Mouse (Mus musculus): ENCODE results near the gene Ntn3. TPM values are rescaled to one million over a fixed set of nuclear protein-coding genes. Genes with fewer than 3 reads are reported as not detected.
A peak's percentile ranks its signal among the peaks of the same experiment; 100 is the strongest.

The Ntn3 gene
- total RNA-seq, 2 experiments from 2014 or later: 1.6 to 1.7 TPM

GRCm38 (mm10) chr17:24212441-24213018 lies 3.2 kb upstream of the Ntn3 start:
- intact Hi-C loops (cut with DNase I): no loop called here
- no peak for DNase-seq

- DNase-seq: peak; percentile 42 to 57
- intact Hi-C loops (cut with DNase I): no loop called here
These were observed 2.5 kb upstream of the Ntn3 start for GRCm38 (mm10) chr17:24211631-24212440.

GRCm38 (mm10) chr17:24210591-24210990 lies 1.3 kb upstream of the Ntn3 start:
- no peak for DNase-seq
- intact Hi-C loops (cut with DNase I): no loop called here

GRCm38 (mm10) chr17:24209916-24210240 lies 547 bp upstream of the Ntn3 start:
- intact Hi-C loops (cut with DNase I): no loop called here
- DNase-seq: no peak

- DNase-seq: peak in 1 of 2 experiments; percentile 56
- intact Hi-C loops (cut with DNase I): no loop called here
These were observed 689 bp downstream of the Ntn3 start for GRCm38 (mm10) chr17:24208641-24209042.

- intact Hi-C loops (cut with DNase I): no loop called here
- DNase-seq: no peak
These were observed 1.3 kb downstream of the Ntn3 start for GRCm38 (mm10) chr17:24207768-24208640.

- intact Hi-C loops (cut with DNase I): no loop called here
- peak; percentile 48 to 56 for DNase-seq
These were observed 2.6 kb downstream of the Ntn3 start for GRCm38 (mm10) chr17:24206451-24207351.

GRCm38 (mm10) chr17:24205908-24206361 lies 3.4 kb downstream of the Ntn3 start:
- no peak for DNase-seq
- intact Hi-C loops (cut with DNase I): no loop called here

- intact Hi-C loops (cut with DNase I): no loop called here
- peak; percentile 93 to 95 for DNase-seq
These were observed 3.9 kb downstream of the Ntn3 start, which contains the start of gene Tbc1d24 for GRCm38 (mm10) chr17:24205284-24205888. Gene Tbc1d24, minus strand, starts transcription at chr17:24205562.

- intact Hi-C loops (cut with DNase I): no loop called here
- peak in 1 of 2 experiments; percentile 18 for DNase-seq
These were observed 4.5 kb downstream of the Ntn3 start for GRCm38 (mm10) chr17:24204846-24205245.

GRCm38 (mm10) chr17:24203611-24204534 lies 5.5 kb downstream of the Ntn3 start:
- peak in 1 of 2 experiments; percentile 22 for DNase-seq
- intact Hi-C loops (cut with DNase I): no loop called here

GRCm38 (mm10) chr17:24203068-24203467 lies 6.3 kb downstream of the Ntn3 start:
- intact Hi-C loops (cut with DNase I): no loop called here
- no peak for DNase-seq

- no peak for DNase-seq
- intact Hi-C loops (cut with DNase I): no loop called here
These were observed 8.2 kb downstream of the Ntn3 start for GRCm38 (mm10) chr17:24201092-24201491.

- intact Hi-C loops (cut with DNase I): no loop called here
These were observed 9.6 kb downstream of the Ntn3 start for GRCm38 (mm10) chr17:24199741-24200140.

GRCm38 (mm10) chr17:24199252-24199651 lies 10.1 kb downstream of the Ntn3 start:
- intact Hi-C loops (cut with DNase I): no loop called here
- no peak for DNase-seq

More at GRCm38 (mm10) chr17:24199741-24200140, 9.6 kb downstream of the Ntn3 start:
- DNase-seq: peak in 1 of 2 experiments; percentile 32

- intact Hi-C loops (cut with DNase I): no loop called here
- DNase-seq: no peak
These were observed 12.1 kb downstream of the Ntn3 start for GRCm38 (mm10) chr17:24197032-24197824.

GRCm38 (mm10) chr17:24195349-24195748 lies 14.0 kb downstream of the Ntn3 start:
- intact Hi-C loops (cut with DNase I): no loop called here
- DNase-seq: no peak

- intact Hi-C loops (cut with DNase I): no loop called here
- DNase-seq: no peak
These were observed 15.6 kb downstream of the Ntn3 start for GRCm38 (mm10) chr17:24193769-24194168.

All from heart, postnatal 10 days (tissue).